Mouse (Mus musculus) neural tube, embryonic 12.5 days (tissue): ENCODE results near the gene Hoxa1. TPM values are rescaled to one million over a fixed set of nuclear protein-coding genes. Genes with fewer than 3 reads are reported as not detected.
A peak's percentile ranks its signal among the peaks of the same experiment; 100 is the strongest.

Experiments
- ATAC-seq: fragments of 200-750 bp; cut with Nextera tagmentation; 2 replicates; pipeline ENCODE4 v1.8.0; 2017; ENCODE audit warnings: low read depth, mild to moderate bottlenecking, moderate TSS enrichment, moderate library complexity; ENCODE audit not compliant: low FRiP score
- H3K27ac ChIP-seq: fragments of 300-500 bp; sonication (generic); 2 replicates; pipeline ENCODE4 v1.5.1; 2016
- H3K27me3 ChIP-seq: fragments of 300-500 bp; sonication (generic); replicated peaks from 2 replicates; pipeline ENCODE4 v1.6.1; 2016; ENCODE audit warnings: mild to moderate bottlenecking
- H3K36me3 ChIP-seq: fragments of 300-500 bp; sonication (generic); 2 replicates; pipeline ENCODE4 v1.6.1; 2016; ENCODE audit warnings: mild to moderate bottlenecking
- H3K4me1 ChIP-seq: fragments of 300-500 bp; sonication (generic); 2 replicates; pipeline ENCODE4 v1.6.1; 2016
- H3K4me2 ChIP-seq: fragments of 300-500 bp; sonication (generic); replicated peaks from 2 replicates; pipeline ENCODE4 v1.6.1; 2016; ENCODE audit warnings: mild to moderate bottlenecking
- H3K4me3 ChIP-seq: fragments of 300-500 bp; sonication (generic); 2 replicates; pipeline ENCODE4 v1.5.1; 2016
- H3K9ac ChIP-seq: fragments of 300-500 bp; sonication (generic); 2 replicates; pipeline ENCODE4 v1.6.1; 2016; ENCODE audit warnings: mild to moderate bottlenecking
- H3K9me3 ChIP-seq: fragments of 300-500 bp; sonication (generic); 2 replicates; pipeline ENCODE4 v1.6.1; 2016; ENCODE audit warnings: mild to moderate bottlenecking
- WGBS: fragments of 180-500 bp; shearing (Covaris S2); methylation state at CpG from one replicate; pipeline ENCODE4 v1.1.7; 2016; 5-methylcytosine and 5-hydroxymethylcytosine counted together
- polyA plus RNA-seq: library from polyadenylated mRNA; unstranded; fragments of >200 nt; fragmentation: Nextera tagmentation; extraction: Ambion mirVana; gene quantifications from 2 replicates; pipeline ENCODE4 v1.2.1, GENCODE M21; 2016

The Hoxa1 gene
- polyA plus RNA-seq, 1 experiment from 2014 or later, result 4.7 TPM

- no peaks in the 10 kb centered on the region for H3K27me3 ChIP-seq
- H3K36me3 ChIP-seq, result peaks cover 13% of the 10 kb centered on the region; the same call in 1 of the 2 replicates
- H3K4me1 ChIP-seq, result peaks cover 83% of the 10 kb centered on the region
- H3K27ac ChIP-seq, result peak overlapping the region; percentile 100
- ATAC-seq, result no peak
- H3K4me2 ChIP-seq, result peak overlapping the region; percentile 99
- H3K9me3 ChIP-seq, result no peaks in the 10 kb centered on the region
- peak overlapping the region; percentile 78 for H3K4me3 ChIP-seq
- H3K9ac ChIP-seq, result peak overlapping the region; percentile 93
- under 1% methylated on average over 6 of the region's 6 CpGs for WGBS
Measured at GRCm38 (mm10) chr6:52176391-52176790, 18.3 kb upstream of the Hoxa1 start.

GRCm38 (mm10) chr6:52175864-52176263 is 17.7 kb upstream of the Hoxa1 start:
- peak overlapping the region; percentile 78 for H3K4me3 ChIP-seq
- H3K4me1 ChIP-seq, result peaks cover 83% of the 10 kb centered on the region
- H3K4me2 ChIP-seq, result peak overlapping the region; percentile 99
- H3K9me3 ChIP-seq, result no peaks in the 10 kb centered on the region
- peak; percentile 55 for ATAC-seq
- no peaks in the 10 kb centered on the region for H3K27me3 ChIP-seq
- H3K27ac ChIP-seq, result peak overlapping the region; percentile 100
- peaks cover 7% of the 10 kb centered on the region; the same call in 1 of the 2 replicates for H3K36me3 ChIP-seq
- H3K9ac ChIP-seq, result peak overlapping the region; percentile 93
- WGBS, result 3% methylated on average over 22 of the region's 35 CpGs

- under 1% methylated on average over 41 of the region's 41 CpGs for WGBS
- Histone ChIP-seq H3K4me3 (peak overlapping the region; percentile 78), H3K4me1 (peaks cover 83% of the 10 kb centered on the region), H3K9me3 (no peaks in the 10 kb centered on the region), H3K36me3 (peaks cover 12% of the 10 kb centered on the region), H3K9ac (peak overlapping the region; percentile 93), H3K4me2 (peak overlapping the region; percentile 99), H3K27me3 (no peaks in the 10 kb centered on the region), H3K27ac (peak overlapping the region; percentile 100)
- peak; percentile 62 for ATAC-seq
Measured at GRCm38 (mm10) chr6:52174968-52175751, 17.0 kb upstream of the Hoxa1 start.

- Histone ChIP-seq H3K27ac (no peak overlapping the region; the same call in 1 of the 2 replicates), H3K9ac (peak overlapping the region; percentile 99), H3K9me3 (no peaks in the 10 kb centered on the region), H3K36me3 (peaks cover 20% of the 10 kb centered on the region), H3K4me3 (peak overlapping the region; percentile 32), H3K4me2 (peak overlapping the region; percentile 99), H3K27me3 (no peaks in the 10 kb centered on the region), H3K4me1 (peaks cover 79% of the 10 kb centered on the region)
- no peak for ATAC-seq
- WGBS, result 1% methylated on average over 4 of the region's 4 CpGs
Measured at GRCm38 (mm10) chr6:52173648-52174047, 15.5 kb upstream of the Hoxa1 start.

GRCm38 (mm10) chr6:52172501-52172900 is 14.4 kb upstream of the Hoxa1 start:
- Histone ChIP-seq H3K9ac (peak overlapping the region; percentile 99), H3K36me3 (peaks cover 21% of the 10 kb centered on the region), H3K4me1 (peaks cover 80% of the 10 kb centered on the region), H3K4me2 (peak overlapping the region; percentile 99), H3K9me3 (no peaks in the 10 kb centered on the region), H3K4me3 (peak overlapping the region; percentile 32), H3K27me3 (no peaks in the 10 kb centered on the region), H3K27ac (peak overlapping the region; percentile 96)
- WGBS, result under 1% methylated on average over 35 of the region's 35 CpGs
- ATAC-seq, result peak; percentile 55

GRCm38 (mm10) chr6:52171938-52172337 is 13.8 kb upstream of the Hoxa1 start:
- Histone ChIP-seq H3K4me1 (peaks cover 81% of the 10 kb centered on the region), H3K27ac (peak overlapping the region; percentile 96), H3K36me3 (peaks cover 21% of the 10 kb centered on the region), H3K9ac (peak overlapping the region; percentile 99), H3K4me2 (peak overlapping the region; percentile 99), H3K27me3 (no peaks in the 10 kb centered on the region), H3K4me3 (peak overlapping the region; percentile 32), H3K9me3 (no peaks in the 10 kb centered on the region)
- WGBS, result 7% methylated on average over 7 of the region's 7 CpGs
- no peak for ATAC-seq

- Histone ChIP-seq H3K27ac (peak overlapping the region; percentile 96), H3K4me2 (peak overlapping the region; percentile 99), H3K4me3 (no peak overlapping the region), H3K36me3 (peaks cover 21% of the 10 kb centered on the region), H3K4me1 (peaks cover 84% of the 10 kb centered on the region), H3K27me3 (no peaks in the 10 kb centered on the region), H3K9ac (peak overlapping the region; percentile 99), H3K9me3 (no peaks in the 10 kb centered on the region)
- WGBS, result 3% methylated on average over 4 of the region's 4 CpGs
- ATAC-seq, result no peak
Measured at GRCm38 (mm10) chr6:52171331-52171730, 13.2 kb upstream of the Hoxa1 start.

GRCm38 (mm10) chr6:52170898-52171223 is 12.7 kb upstream of the Hoxa1 start:
- no peak for ATAC-seq
- Histone ChIP-seq H3K4me3 (peak overlapping the region; percentile 31), H3K4me1 (peaks cover 82% of the 10 kb centered on the region), H3K4me2 (peak overlapping the region; percentile 99), H3K9me3 (no peaks in the 10 kb centered on the region), H3K9ac (peak overlapping the region; percentile 99), H3K27ac (peak overlapping the region; percentile 96), H3K27me3 (no peaks in the 10 kb centered on the region), H3K36me3 (peaks cover 21% of the 10 kb centered on the region)
- 11% methylated on average over 5 of the region's 5 CpGs for WGBS

- Histone ChIP-seq H3K27me3 (no peaks in the 10 kb centered on the region), H3K9me3 (no peaks in the 10 kb centered on the region), H3K4me2 (peak overlapping the region; percentile 99), H3K4me1 (peaks cover 83% of the 10 kb centered on the region), H3K9ac (peak overlapping the region; percentile 99), H3K4me3 (peak overlapping the region; percentile 31), H3K36me3 (peaks cover 21% of the 10 kb centered on the region), H3K27ac (peak overlapping the region; percentile 96)
- no peak for ATAC-seq
- 2% methylated on average over 40 of the region's 40 CpGs for WGBS
Measured at GRCm38 (mm10) chr6:52170166-52170897, 12.2 kb upstream of the Hoxa1 start.

- Histone ChIP-seq H3K4me2 (peak overlapping the region; percentile 99), H3K27ac (peak overlapping the region; percentile 96), H3K9ac (peak overlapping the region; percentile 99), H3K4me3 (peak overlapping the region; percentile 31), H3K36me3 (peaks cover 21% of the 10 kb centered on the region), H3K9me3 (no peaks in the 10 kb centered on the region), H3K4me1 (peaks cover 82% of the 10 kb centered on the region), H3K27me3 (no peaks in the 10 kb centered on the region)
- no peak for ATAC-seq
- WGBS, result 8% methylated on average over 16 of the region's 16 CpGs
Measured at GRCm38 (mm10) chr6:52169499-52170165, 11.5 kb upstream of the Hoxa1 start.

GRCm38 (mm10) chr6:52168191-52169055 is 10.3 kb upstream of the Hoxa1 start:
- Histone ChIP-seq H3K4me3 (peak overlapping the region; percentile 45), H3K27ac (peak overlapping the region; percentile 100), H3K36me3 (peaks cover 21% of the 10 kb centered on the region), H3K4me1 (peaks cover 85% of the 10 kb centered on the region), H3K9ac (peak overlapping the region; percentile 99), H3K27me3 (no peaks in the 10 kb centered on the region), H3K4me2 (peak overlapping the region; percentile 99), H3K9me3 (no peaks in the 10 kb centered on the region)
- ATAC-seq, result no peak
- WGBS, result under 1% methylated on average over 42 of the region's 42 CpGs
